Mouse (Mus musculus) limb, embryonic 15.5 days (tissue): ENCODE data around the gene Rrp15. TPM values are rescaled to one million over a fixed set of nuclear protein-coding genes. Genes with fewer than 3 reads are reported as not detected.

ENCODE experiments used
- ATAC-seq: fragments of 200-750 bp; cut with Nextera tagmentation; 2 replicates; pipeline ENCODE4 v1.8.0; 2017; ENCODE audit warnings: low read depth, moderate TSS enrichment; ENCODE audit not compliant: insufficient number of reproducible peaks, low FRiP score, low TSS enrichment
- H3K27ac ChIP-seq: fragments of 300-500 bp; sonication (generic); 2 replicates; pipeline ENCODE4 v1.5.1; 2015; ENCODE audit warnings: moderate library complexity, mild to moderate bottlenecking, inconsistent platforms
- H3K27me3 ChIP-seq: fragments of 300-500 bp; sonication (generic); 2 replicates; pipeline ENCODE4 v1.6.1; 2015; ENCODE audit warnings: inconsistent platforms
- H3K36me3 ChIP-seq: fragments of 300-500 bp; sonication (generic); 2 replicates; pipeline ENCODE4 v1.6.1; 2015; ENCODE audit warnings: inconsistent platforms
- H3K4me1 ChIP-seq: fragments of 300-500 bp; sonication (generic); 2 replicates; pipeline ENCODE4 v1.6.1; 2015; ENCODE audit warnings: inconsistent platforms
- H3K4me2 ChIP-seq: fragments of 300-500 bp; sonication (generic); 2 replicates; pipeline ENCODE4 v1.6.1; 2015; ENCODE audit warnings: mild to moderate bottlenecking, inconsistent platforms
- H3K4me3 ChIP-seq: fragments of 300-500 bp; sonication (generic); 2 replicates; pipeline ENCODE4 v1.5.1; 2015; ENCODE audit warnings: mild to moderate bottlenecking, inconsistent platforms
- H3K9ac ChIP-seq: fragments of 300-500 bp; sonication (generic); 2 replicates; pipeline ENCODE4 v1.6.1; 2015; ENCODE audit warnings: inconsistent platforms
- H3K9me3 ChIP-seq: fragments of 300-500 bp; sonication (generic); 2 replicates; pipeline ENCODE4 v1.6.1; 2016; ENCODE audit warnings: inconsistent platforms
- WGBS: fragments of 180-500 bp; shearing (Covaris S2); methylation state at CpG from one replicate; pipeline ENCODE4 v1.1.7; 2015; 5-methylcytosine and 5-hydroxymethylcytosine counted together
- polyA plus RNA-seq: library from polyadenylated mRNA; unstranded; fragments of >200 nt; fragmentation: Nextera tagmentation; extraction: Ambion mirVana; gene quantifications from 2 replicates; pipeline ENCODE4 v1.2.1, GENCODE M21; 2015

The Rrp15 gene
- polyA plus RNA-seq, 1 experiment from 2014 or later = 61.3 TPM

- Histone ChIP-seq H3K4me3 (peak within 1 kb of the TSS; percentile 71), H3K27me3 (no peaks in the 10 kb centered on the region), H3K27ac (peak within 1 kb of the TSS; percentile 97), H3K36me3 (no peaks in the 10 kb centered on the region), H3K4me1 (peaks cover 22% of the 10 kb centered on the region), H3K9me3 (no peaks in the 10 kb centered on the region), H3K9ac (peak within 1 kb of the TSS; percentile 85), H3K4me2 (peak within 1 kb of the TSS; percentile 88)
- 0 out of 2 replicates have a peak, but pooled peaks have one; percentile 1 for ATAC-seq
- WGBS = 4% methylated on average over 12 of the region's 12 CpGs
Observed at GRCm38 (mm10) chr1:186705915-186706248, 43.3 kb downstream of the Rrp15 start, which contains the start of gene Tgfb2. TSS of gene Tgfb2 (minus strand) at chr1:186705989.

GRCm38 (mm10) chr1:186705203-186705914, 43.8 kb downstream of the Rrp15 start:
- whole genome bisulfite sequencing = under 1% methylated on average over 55 of the region's 65 CpGs
- Histone ChIP-seq H3K27ac (peak overlapping the region; percentile 97), H3K4me1 (peaks cover 22% of the 10 kb centered on the region), H3K4me3 (peak overlapping the region; percentile 71), H3K9me3 (no peaks in the 10 kb centered on the region), H3K27me3 (no peaks in the 10 kb centered on the region), H3K4me2 (peak overlapping the region; percentile 88), H3K36me3 (no peaks in the 10 kb centered on the region), H3K9ac (peak overlapping the region; percentile 85)
- ATAC-seq = peak; percentile 74

- no peaks in the 10 kb centered on the region for H3K9me3 ChIP-seq
- WGBS = under 1% methylated on average over 36 of the region's 36 CpGs
- H3K4me2 ChIP-seq = peak overlapping the region; percentile 88
- peaks cover 26% of the 10 kb centered on the region for H3K4me1 ChIP-seq
- peak overlapping the region; percentile 71 for H3K4me3 ChIP-seq
- peak overlapping the region; percentile 85 for H3K9ac ChIP-seq
- ATAC-seq = no peak
- H3K36me3 ChIP-seq = no peaks in the 10 kb centered on the region
- H3K27ac ChIP-seq = peak overlapping the region; percentile 97
- H3K27me3 ChIP-seq = no peaks in the 10 kb centered on the region
Observed at GRCm38 (mm10) chr1:186703980-186704701, 45.0 kb downstream of the Rrp15 start.

- under 1% methylated on average over 15 of the region's 15 CpGs for WGBS
- no peak for ATAC-seq
- H3K4me3 ChIP-seq = peak overlapping the region; percentile 71
- peak overlapping the region; percentile 88 for H3K4me2 ChIP-seq
- peak overlapping the region; percentile 97 for H3K27ac ChIP-seq
- peaks cover 2% of the 10 kb centered on the region; the same call in 1 of the 2 replicates for H3K36me3 ChIP-seq
- no peaks in the 10 kb centered on the region for H3K27me3 ChIP-seq
- peaks cover 30% of the 10 kb centered on the region for H3K4me1 ChIP-seq
- peak overlapping the region; percentile 85 for H3K9ac ChIP-seq
- H3K9me3 ChIP-seq = no peaks in the 10 kb centered on the region
Observed at GRCm38 (mm10) chr1:186703256-186703979, 45.7 kb downstream of the Rrp15 start.

GRCm38 (mm10) chr1:186702391-186703255, 46.5 kb downstream of the Rrp15 start:
- peak overlapping the region; percentile 34; the same call in 1 of the 2 replicates for H3K9ac ChIP-seq
- ATAC-seq = peak; percentile 77
- no peaks in the 10 kb centered on the region for H3K9me3 ChIP-seq
- peak overlapping the region; percentile 71 for H3K4me3 ChIP-seq
- H3K4me1 ChIP-seq = peaks cover 32% of the 10 kb centered on the region
- peak overlapping the region; percentile 88 for H3K4me2 ChIP-seq
- H3K27me3 ChIP-seq = no peaks in the 10 kb centered on the region
- peak overlapping the region; percentile 97 for H3K27ac ChIP-seq
- H3K36me3 ChIP-seq = peaks cover 5% of the 10 kb centered on the region; the same call in 1 of the 2 replicates
- WGBS = 5% methylated on average over 15 of the region's 15 CpGs

GRCm38 (mm10) chr1:186701206-186701905, 47.8 kb downstream of the Rrp15 start:
- ATAC-seq = no peak
- H3K36me3 ChIP-seq = peaks cover 7% of the 10 kb centered on the region; the same call in 1 of the 2 replicates
- no peak overlapping the region for H3K9ac ChIP-seq
- peak overlapping the region; percentile 17 for H3K4me3 ChIP-seq
- H3K4me1 ChIP-seq = peaks cover 33% of the 10 kb centered on the region
- peak overlapping the region; percentile 43; the same call in 1 of the 2 replicates for H3K27ac ChIP-seq
- WGBS = 24% methylated on average over 8 of the region's 8 CpGs
- no peaks in the 10 kb centered on the region for H3K27me3 ChIP-seq
- peak overlapping the region; percentile 35 for H3K4me2 ChIP-seq
- H3K9me3 ChIP-seq = no peaks in the 10 kb centered on the region

GRCm38 (mm10) chr1:186700496-186700895, 48.7 kb downstream of the Rrp15 start:
- 75% methylated on average over 3 of the region's 3 CpGs for WGBS
- H3K27ac ChIP-seq = no peak overlapping the region
- H3K9me3 ChIP-seq = no peaks in the 10 kb centered on the region
- no peak overlapping the region for H3K4me3 ChIP-seq
- ATAC-seq = no peak
- H3K36me3 ChIP-seq = peaks cover 7% of the 10 kb centered on the region; the same call in 1 of the 2 replicates
- H3K4me1 ChIP-seq = peaks cover 32% of the 10 kb centered on the region
- no peak overlapping the region for H3K9ac ChIP-seq
- no peaks in the 10 kb centered on the region for H3K27me3 ChIP-seq
- H3K4me2 ChIP-seq = no peak overlapping the region

- H3K4me3 ChIP-seq = no peak overlapping the region
- no peaks in the 10 kb centered on the region for H3K27me3 ChIP-seq
- ATAC-seq = no peak
- no peak overlapping the region for H3K9ac ChIP-seq
- no peaks in the 10 kb centered on the region for H3K9me3 ChIP-seq
- no peak overlapping the region for H3K4me2 ChIP-seq
- WGBS = 75% methylated on average over 15 of the region's 15 CpGs
- peaks cover 13% of the 10 kb centered on the region for H3K36me3 ChIP-seq
- no peak overlapping the region for H3K27ac ChIP-seq
- peaks cover 45% of the 10 kb centered on the region for H3K4me1 ChIP-seq
Observed at GRCm38 (mm10) chr1:186698583-186699338, 50.4 kb downstream of the Rrp15 start.

GRCm38 (mm10) chr1:186696231-186696630, 52.9 kb downstream of the Rrp15 start:
- ATAC-seq = no peak
- Histone ChIP-seq H3K9ac (no peak overlapping the region), H3K4me1 (peaks cover 43% of the 10 kb centered on the region), H3K4me2 (no peak overlapping the region), H3K4me3 (no peak overlapping the region), H3K9me3 (no peaks in the 10 kb centered on the region), H3K27ac (peak overlapping the region; percentile 51), H3K36me3 (peaks cover 13% of the 10 kb centered on the region), H3K27me3 (no peaks in the 10 kb centered on the region)
- 82% methylated on average over 9 of the region's 9 CpGs for WGBS

GRCm38 (mm10) chr1:186695361-186695760, 53.8 kb downstream of the Rrp15 start:
- peaks cover 48% of the 10 kb centered on the region for H3K4me1 ChIP-seq
- H3K27me3 ChIP-seq = no peaks in the 10 kb centered on the region
- H3K4me2 ChIP-seq = no peak overlapping the region
- no peaks in the 10 kb centered on the region for H3K9me3 ChIP-seq
- peak overlapping the region; percentile 51; the same call in 1 of the 2 replicates for H3K27ac ChIP-seq
- H3K36me3 ChIP-seq = peaks cover 13% of the 10 kb centered on the region
- WGBS = 17% methylated on average over 4 of the region's 4 CpGs
- ATAC-seq = no peak
- H3K4me3 ChIP-seq = no peak overlapping the region
- H3K9ac ChIP-seq = no peak overlapping the region
